Mouse (Mus musculus): Measurements from ENCODE around the gene Bmi1. TPM values are rescaled to one million over a fixed set of nuclear protein-coding genes. Genes with fewer than 3 reads are reported as not detected.

Bmi1 gene
- 92.2 and 94.7 TPM in 2 replicates for total RNA-seq (2014; rRNA removed)
- 17.4 and 21.4 TPM in 2 replicates for polyA plus RNA-seq (2015; fragmentation: Nextera tagmentation; extraction: Ambion mirVana)

- Histone ChIP-seq H3K9me3 (ENCODE audit: low read length) (no peaks in the 10 kb centered on the region), H3K27ac (ENCODE audit: low read depth, low read length) (peak within 1 kb of the TSS; percentile 98), H3K4me2 (ENCODE audit: low read depth) (peak within 1 kb of the TSS; percentile 86), H3K27me3 (ENCODE audit: insufficient read depth, low read length) (peaks cover 11% of the 10 kb centered on the region), H3K36me3 (ENCODE audit: insufficient read depth) (no peaks in the 10 kb centered on the region), H3K4me3 (ENCODE audit: low read depth, low read length) (peak within 1 kb of the TSS; percentile 99), H3K4me1 (ENCODE audit: insufficient read depth) (peaks cover 18% of the 10 kb centered on the region), H3K9ac (peak within 1 kb of the TSS; percentile 98)
- DNase-seq: peak; percentile 77
- 6% methylated on average over 66 of the region's 77 CpGs for WGBS
- no peak for TF ChIP-seq CTCF (IDR thresholded peaks at IDR 0.05; ENCODE audit: low read depth)
- peak; percentile 58 for ATAC-seq
These were observed at the start of gene Bmi1 for GRCm38 (mm10) chr2:18676936-18677491. Gene Bmi1, plus strand, starts transcription at chr2:18677018.

GRCm38 (mm10) chr2:18630547-18630946 lies 46.3 kb upstream of the Bmi1 start:
- DNase-seq: no peak
- ATAC-seq: no peak
- H3K4me3 ChIP-seq (ENCODE audit: low read depth, low read length): no peak overlapping the region
- H3K9me3 ChIP-seq (ENCODE audit: low read length): no peaks in the 10 kb centered on the region
- 83% methylated on average over 5 of the region's 5 CpGs for whole genome bisulfite sequencing
- H3K4me2 ChIP-seq (ENCODE audit: low read depth): no peak overlapping the region
- no peaks in the 10 kb centered on the region for H3K4me1 ChIP-seq (ENCODE audit: insufficient read depth)
- no peaks in the 10 kb centered on the region for H3K36me3 ChIP-seq (ENCODE audit: insufficient read depth)
- no peak for TF ChIP-seq CTCF (IDR thresholded peaks at IDR 0.05; ENCODE audit: low read depth)
- no peak overlapping the region for H3K9ac ChIP-seq
- no peaks in the 10 kb centered on the region for H3K27me3 ChIP-seq (ENCODE audit: insufficient read depth, low read length)
- no peak overlapping the region for H3K27ac ChIP-seq (ENCODE audit: low read depth, low read length)

- H3K9ac ChIP-seq: no peak overlapping the region
- ATAC-seq (peak; percentile 78), DNase-seq (peak; percentile 84)
- H3K9me3 ChIP-seq (ENCODE audit: low read length): no peaks in the 10 kb centered on the region
- H3K4me2 ChIP-seq (ENCODE audit: low read depth): no peak overlapping the region
- H3K4me1 ChIP-seq (ENCODE audit: insufficient read depth): no peaks in the 10 kb centered on the region
- WGBS: 52% methylated on average over 8 of the region's 8 CpGs
- H3K4me3 ChIP-seq (ENCODE audit: low read depth, low read length): no peak overlapping the region
- H3K27ac ChIP-seq (ENCODE audit: low read depth, low read length): no peak overlapping the region
- TF ChIP-seq CTCF (IDR thresholded peaks at IDR 0.05; ENCODE audit: low read depth): no peak
- H3K27me3 ChIP-seq (ENCODE audit: insufficient read depth, low read length): no peaks in the 10 kb centered on the region
- no peaks in the 10 kb centered on the region for H3K36me3 ChIP-seq (ENCODE audit: insufficient read depth)
These were observed 41.8 kb upstream of the Bmi1 start for GRCm38 (mm10) chr2:18635052-18635451.

GRCm38 (mm10) chr2:18648563-18648962 lies 28.3 kb upstream of the Bmi1 start:
- Histone ChIP-seq H3K9me3 (ENCODE audit: low read length) (no peaks in the 10 kb centered on the region), H3K4me3 (ENCODE audit: low read depth, low read length) (no peak overlapping the region), H3K9ac (no peak overlapping the region), H3K27ac (ENCODE audit: low read depth, low read length) (no peak overlapping the region), H3K36me3 (ENCODE audit: insufficient read depth) (no peaks in the 10 kb centered on the region), H3K27me3 (ENCODE audit: insufficient read depth, low read length) (no peaks in the 10 kb centered on the region), H3K4me2 (ENCODE audit: low read depth) (no peak overlapping the region), H3K4me1 (ENCODE audit: insufficient read depth) (no peaks in the 10 kb centered on the region)
- WGBS: 81% methylated on average over 4 of the region's 4 CpGs
- DNase-seq (no peak), ATAC-seq (no peak)
- no peak for TF ChIP-seq CTCF (IDR thresholded peaks at IDR 0.05; ENCODE audit: low read depth)

- 77% methylated on average over 5 of the region's 5 CpGs for WGBS
- no peak for TF ChIP-seq CTCF (IDR thresholded peaks at IDR 0.05; ENCODE audit: low read depth)
- H3K4me1 ChIP-seq (ENCODE audit: insufficient read depth): no peaks in the 10 kb centered on the region
These were observed 22.0 kb upstream of the Bmi1 start for GRCm38 (mm10) chr2:18654821-18655220.

GRCm38 (mm10) chr2:18664003-18664402 lies 12.8 kb upstream of the Bmi1 start:
- no peak overlapping the region for H3K9ac ChIP-seq
- no peak for TF ChIP-seq CTCF (IDR thresholded peaks at IDR 0.05; ENCODE audit: low read depth)
- 93% methylated on average over 3 of the region's 3 CpGs for WGBS
- no peaks in the 10 kb centered on the region for H3K36me3 ChIP-seq (ENCODE audit: insufficient read depth)
- H3K27me3 ChIP-seq (ENCODE audit: insufficient read depth, low read length): no peaks in the 10 kb centered on the region
- no peak for DNase-seq
- no peak overlapping the region for H3K4me2 ChIP-seq (ENCODE audit: low read depth)
- H3K4me3 ChIP-seq (ENCODE audit: low read depth, low read length): no peak overlapping the region
- no peak overlapping the region for H3K27ac ChIP-seq (ENCODE audit: low read depth, low read length)
- H3K4me1 ChIP-seq (ENCODE audit: insufficient read depth): no peaks in the 10 kb centered on the region
- no peaks in the 10 kb centered on the region for H3K9me3 ChIP-seq (ENCODE audit: low read length)
- ATAC-seq: no peak

More at GRCm38 (mm10) chr2:18654821-18655220, 22.0 kb upstream of the Bmi1 start:
- no peak for ATAC-seq
- Histone ChIP-seq H3K9me3 (ENCODE audit: low read length) (no peaks in the 10 kb centered on the region), H3K9ac (no peak overlapping the region), H3K27me3 (ENCODE audit: insufficient read depth, low read length) (no peaks in the 10 kb centered on the region), H3K27ac (ENCODE audit: low read depth, low read length) (no peak overlapping the region), H3K36me3 (ENCODE audit: insufficient read depth) (no peaks in the 10 kb centered on the region), H3K4me3 (ENCODE audit: low read depth, low read length) (no peak overlapping the region), H3K4me2 (ENCODE audit: low read depth) (no peak overlapping the region)
- no peak for DNase-seq

- DNase-seq: no peak
- Histone ChIP-seq H3K27me3 (ENCODE audit: insufficient read depth, low read length) (no peaks in the 10 kb centered on the region), H3K9me3 (ENCODE audit: low read length) (no peaks in the 10 kb centered on the region), H3K36me3 (ENCODE audit: insufficient read depth) (no peaks in the 10 kb centered on the region), H3K4me2 (ENCODE audit: low read depth) (no peak overlapping the region), H3K4me1 (ENCODE audit: insufficient read depth) (0 out of 2 replicates have a peak, but pooled peaks cover 6% of the 10 kb centered on the region), H3K9ac (no peak overlapping the region), H3K4me3 (ENCODE audit: low read depth, low read length) (no peak overlapping the region), H3K27ac (ENCODE audit: low read depth, low read length) (no peak overlapping the region)
- ATAC-seq: no peak
- 17% methylated on average over 6 of the region's 6 CpGs for WGBS
- TF ChIP-seq CTCF (IDR thresholded peaks at IDR 0.05; ENCODE audit: low read depth): no peak
These were observed 5.8 kb upstream of the Bmi1 start for GRCm38 (mm10) chr2:18671041-18671440.
